10 mouse cellular contexts compared by ENCODE assay signal in the genomic region with DNA sequence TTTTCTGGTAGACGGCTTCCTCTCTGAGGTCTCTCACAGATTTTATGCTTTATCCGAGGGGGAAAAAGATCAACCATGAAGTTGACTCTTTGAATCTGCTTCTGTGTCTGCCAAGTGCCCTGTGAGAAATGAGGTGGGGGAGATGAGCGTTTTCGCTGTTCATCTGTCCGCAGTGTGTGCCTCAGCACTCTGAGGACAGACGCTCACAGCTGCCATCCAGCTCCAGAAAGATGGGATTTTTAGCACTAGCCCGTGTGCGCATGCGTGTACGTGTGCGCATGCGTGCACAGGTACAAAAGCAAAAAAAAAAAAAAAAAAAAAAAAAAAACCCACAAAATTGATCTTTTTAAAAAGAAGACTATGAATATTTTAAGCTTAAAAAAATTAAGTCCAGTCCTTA. TPM values are rescaled to one million over a fixed set of nuclear protein-coding genes. Genes with fewer than 3 reads are reported as not detected.
DNase-seq lines count a peak whose midpoint lies in the region; ATAC-seq and TF ChIP-seq lines count a peak whose summit lies in the region.
"Had no signal": no experiment of that assay in that cellular context is flagged by ENCODE, and none has a peak within 500 bp of the region (broad histone marks: within the 10 kb centered on the region; RNA-seq: fewer than 3 reads in every experiment).

No protein-coding gene starts in this region.

- H3K9ac ChIP-seq in hindbrain, embryonic 13.5 days = peak overlapping the region; percentile 20; the same call in 1 of the 2 replicates
- peak overlapping the region; percentile 43; the same call in 1 of the 2 replicates for H3K9ac ChIP-seq in hindbrain, embryonic 14.5 days
- H3K9ac ChIP-seq: heart, embryonic 13.5 days had no signal

- no peaks in the 10 kb centered on the region for H3K9me3 ChIP-seq in hindbrain, embryonic 13.5 days
- no peaks in the 10 kb centered on the region for H3K9me3 ChIP-seq in hindbrain, embryonic 10.5 days
- H3K9me3 ChIP-seq in hindbrain, embryonic 14.5 days (ENCODE audit: control insufficient read depth, low read length) = no peaks in the 10 kb centered on the region
- H3K9me3 ChIP-seq in heart, embryonic 10.5 days = no peaks in the 10 kb centered on the region
- H3K9me3 ChIP-seq: heart, embryonic 13.5 days had no signal

- no peak for TF ChIP-seq CTCF in testis, adult 2 months (IDR thresholded peaks at IDR 0.05; ENCODE audit: control insufficient read depth, insufficient read depth, insufficient replicate concordance, low read depth, low read length)

- H3K27ac ChIP-seq in hindbrain, embryonic 13.5 days = peak overlapping the region; percentile 48; the same call in 1 of the 2 replicates
- H3K27ac ChIP-seq in hindbrain, embryonic 10.5 days = no peak overlapping the region
- no peak overlapping the region for H3K27ac ChIP-seq in testis, adult 2 months (ENCODE audit: control insufficient read depth, insufficient read depth, low read depth, low read length)
- H3K27ac ChIP-seq in hindbrain, embryonic 14.5 days = peak overlapping the region; percentile 75
- no peak overlapping the region for H3K27ac ChIP-seq in heart, embryonic 10.5 days
- H3K27ac ChIP-seq: heart, embryonic 13.5 days had no signal

- H3K4me3 ChIP-seq in hindbrain, embryonic 13.5 days = peak overlapping the region; percentile 14; the same call in 1 of the 2 replicates
- H3K4me3 ChIP-seq in hindbrain, embryonic 10.5 days = no peak overlapping the region
- H3K4me3 ChIP-seq in testis, adult 2 months (ENCODE audit: control insufficient read depth, low read depth, low read length) = peak overlapping the region; percentile 77
- H3K4me3 ChIP-seq in hindbrain, embryonic 14.5 days (replicated peaks; ENCODE audit: low read length) = peak overlapping the region; percentile 18
- H3K4me3 ChIP-seq in heart, embryonic 10.5 days = no peak overlapping the region
- H3K4me3 ChIP-seq: heart, embryonic 13.5 days had no signal

- TF ChIP-seq POLR2A in testis, adult 2 months (IDR thresholded peaks at IDR 0.05; ENCODE audit: control insufficient read depth, low read depth, low read length) = peak; percentile 55; the same call in 1 of the 2 replicates

- 64% methylated on average over 12 of the region's 12 CpGs for WGBS in hindbrain, embryonic 13.5 days
- WGBS in hindbrain, embryonic 10.5 days = 75% methylated on average over 12 of the region's 12 CpGs
- WGBS in hindbrain, embryonic 14.5 days = 66% methylated on average over 12 of the region's 12 CpGs
- 78% methylated on average over 12 of the region's 12 CpGs for WGBS in heart, embryonic 10.5 days

- ATAC-seq in hindbrain, embryonic 13.5 days (ENCODE audit: low FRiP score) = no peak
- no peak for ATAC-seq in hindbrain, embryonic 14.5 days (ENCODE audit: low FRiP score)

- DNase-seq in hindbrain, embryonic 10.5 days (ENCODE audit: low spot score) = no peak
- DNase-seq in testis, postnatal 10 days (ENCODE audit: low spot score) = no peak
- peak; percentile 59 for DNase-seq in hindbrain, embryonic 14.5 days (ENCODE audit: low spot score)
- no peak for DNase-seq in thymus, adult 18-20 months
- no peak for DNase-seq in adrenal gland, postnatal 36 days
- DNase-seq in heart, embryonic 10.5 days (ENCODE audit: low spot score) = no peak
- DNase-seq: kidney, adult 8-10 months had no signal

- no peaks in the 10 kb centered on the region for H3K27me3 ChIP-seq in hindbrain, embryonic 13.5 days
- H3K27me3 ChIP-seq in hindbrain, embryonic 10.5 days (ENCODE audit: insufficient read depth, poor library complexity, severe bottlenecking) = no peaks in the 10 kb centered on the region
- no peaks in the 10 kb centered on the region for H3K27me3 ChIP-seq in testis, adult 2 months (ENCODE audit: control insufficient read depth, insufficient read depth, low read length)
- H3K27me3 ChIP-seq in hindbrain, embryonic 14.5 days (ENCODE audit: control insufficient read depth, insufficient read depth, low read length) = no peaks in the 10 kb centered on the region
- H3K27me3 ChIP-seq in heart, embryonic 10.5 days (ENCODE audit: insufficient read depth, poor library complexity, severe bottlenecking) = no peaks in the 10 kb centered on the region

- peaks cover 6% of the 10 kb centered on the region; the same call in 1 of the 2 replicates for H3K4me1 ChIP-seq in hindbrain, embryonic 13.5 days (replicated peaks)
- 0 out of 2 replicates have a peak, but pooled peaks cover 4% of the 10 kb centered on the region for H3K4me1 ChIP-seq in hindbrain, embryonic 10.5 days (replicated peaks)
- peaks cover 2% of the 10 kb centered on the region; the same call in 1 of the 2 replicates for H3K4me1 ChIP-seq in testis, adult 2 months (ENCODE audit: control insufficient read depth, insufficient read depth, low read length)
- 0 out of 2 replicates have a peak, but pooled peaks cover 4% of the 10 kb centered on the region for H3K4me1 ChIP-seq in hindbrain, embryonic 14.5 days (replicated peaks; ENCODE audit: control insufficient read depth, insufficient read depth, low read length)
- no peaks in the 10 kb centered on the region for H3K4me1 ChIP-seq in heart, embryonic 10.5 days

- peak overlapping the region; percentile 36 for H3K4me2 ChIP-seq in hindbrain, embryonic 13.5 days
- peak overlapping the region; percentile 39 for H3K4me2 ChIP-seq in hindbrain, embryonic 14.5 days (replicated peaks)
- H3K4me2 ChIP-seq: heart, embryonic 13.5 days had no signal

- no peaks in the 10 kb centered on the region for H3K36me3 ChIP-seq in hindbrain, embryonic 13.5 days
- no peaks in the 10 kb centered on the region for H3K36me3 ChIP-seq in hindbrain, embryonic 10.5 days
- no peaks in the 10 kb centered on the region for H3K36me3 ChIP-seq in testis, adult 2 months (ENCODE audit: control insufficient read depth, insufficient read depth, low read length)
- H3K36me3 ChIP-seq in hindbrain, embryonic 14.5 days (replicated peaks; ENCODE audit: control insufficient read depth, insufficient read depth) = no peaks in the 10 kb centered on the region
- H3K36me3 ChIP-seq in heart, embryonic 10.5 days = no peaks in the 10 kb centered on the region
- H3K36me3 ChIP-seq: heart, embryonic 13.5 days had no signal

RNA-seq across cellular contexts. Expression of a gene that starts 48.0 kb away (rescaled TPM):
- 0.30 and 0.45 TPM in 2 replicates for polyA plus RNA-seq in hindbrain, embryonic 13.5 days (2015; fragmentation: Nextera tagmentation; extraction: Ambion mirVana)
- polyA plus RNA-seq in hindbrain, embryonic 10.5 days (2016; fragmentation: Nextera tagmentation; extraction: Ambion mirVana) = 0.20 TPM in 1 of 2 replicates, not detected in the other
- 1.2 and 2.0 TPM in 2 replicates for polyA plus RNA-seq in testis, adult 2 months (2012; rRNA removed)
- 0.51 and 0.72 TPM in 2 replicates for polyA plus RNA-seq in hindbrain, embryonic 14.5 days (2014; fragmentation: Nextera tagmentation; extraction: Ambion mirVana)
- total RNA-seq in adrenal gland, postnatal 36 days (2021) = 10 to 100 TPM; 50.4 to 65.3 TPM
- 0.88 and 1.3 TPM in 2 replicates for polyA plus RNA-seq in heart, embryonic 10.5 days (2016; fragmentation: Nextera tagmentation; extraction: Ambion mirVana)

Comparison
In these comparisons a context has a peak if more than half of its experiments do, and no peak if none do; other contexts are left out.
1. H3K27ac ChIP-seq: peak in hindbrain, embryonic 13.5 days (single experiment) and hindbrain, embryonic 14.5 days (single experiment); none in hindbrain, embryonic 10.5 days (single experiment), testis, adult 2 months (single experiment) and heart, embryonic 10.5 days (single experiment).
2. H3K4me3 ChIP-seq: peak in hindbrain, embryonic 13.5 days (single experiment), testis, adult 2 months (single experiment) and hindbrain, embryonic 14.5 days (single experiment); none in hindbrain, embryonic 10.5 days (single experiment) and heart, embryonic 10.5 days (single experiment).